Mouse (Mus musculus): ENCODE data around the gene Rnf217.

GRCm38 (mm10) chr10:31592095-31592740, 16.8 kb downstream of the Rnf217 start:
- no peak for TF ChIP-seq CTCF (IDR thresholded peaks at IDR 0.05; ENCODE audit: low read depth, low read length)
- TF ChIP-seq POLR2A (IDR thresholded peaks at IDR 0.05; ENCODE audit: borderline replicate concordance, low read depth, low read length), result no peak

Measured in bone marrow macrophage, adult 2 months (primary cell).